Mouse (Mus musculus): Measurements from ENCODE around the gene Ppp6r2. TPM values are rescaled to one million over a fixed set of nuclear protein-coding genes. Genes with fewer than 3 reads are reported as not detected.

Gene Ppp6r2
- total RNA-seq (2021), result 10 to 100 TPM; 53.8 to 57.6 TPM
- long read RNA-seq, experiment 1, partial matches to known transcripts, result 4 of 11 reads
- long read RNA-seq, experiment 1, other reads (novel, unspliced or antisense), result 7 of 11 reads
- long read RNA-seq, experiment 2, partial matches to known transcripts, result 2 of 20 reads
- long read RNA-seq, experiment 2, other reads (novel, unspliced or antisense), result 14 of 20 reads

DNA sequence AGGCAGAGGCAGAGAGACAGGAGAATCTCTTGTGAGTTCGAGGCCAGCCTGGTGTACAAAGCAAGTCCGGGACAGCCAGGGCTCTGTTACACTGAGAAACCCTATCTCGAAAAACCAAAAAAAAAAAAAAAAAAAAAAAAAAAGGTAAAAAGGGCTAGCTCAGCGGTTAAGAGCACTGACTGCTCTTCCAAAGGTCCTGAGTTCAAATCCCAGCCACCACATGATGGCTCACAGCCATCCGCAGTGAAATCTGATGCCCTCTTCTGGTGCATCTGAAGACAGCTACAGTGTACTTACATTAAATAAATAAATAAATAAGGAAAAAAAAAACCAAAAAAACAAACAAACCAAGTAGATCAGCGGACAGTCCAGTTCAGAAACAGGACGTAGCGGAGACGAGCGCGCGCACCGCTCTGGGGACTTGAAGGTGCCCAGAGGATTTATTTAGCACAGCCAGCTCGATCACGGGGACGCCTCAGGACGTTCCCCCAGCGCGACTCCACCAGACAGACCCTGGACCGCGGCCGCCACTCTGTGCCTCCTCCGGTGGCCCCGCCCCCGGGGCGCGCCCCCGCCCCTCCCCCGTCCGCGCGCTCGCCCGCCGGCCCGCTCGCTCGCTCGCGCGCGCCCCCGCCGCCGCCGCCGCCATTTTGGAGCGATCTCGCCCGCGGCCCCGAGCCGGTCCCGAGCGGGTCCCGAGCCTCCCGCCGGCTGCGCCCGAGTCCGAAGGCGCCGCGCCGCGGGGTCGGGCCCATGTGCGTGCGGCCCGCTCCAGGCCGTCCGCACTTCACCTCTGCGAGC, at the start of gene Ppp6r2:
Ppp6r2 (plus strand) TSS at position 639 of the 801 bp plus-strand sequence.
- peak; percentile 66 to 73 for DNase-seq (ENCODE audit: low spot score in 2 of 2)

DNA sequence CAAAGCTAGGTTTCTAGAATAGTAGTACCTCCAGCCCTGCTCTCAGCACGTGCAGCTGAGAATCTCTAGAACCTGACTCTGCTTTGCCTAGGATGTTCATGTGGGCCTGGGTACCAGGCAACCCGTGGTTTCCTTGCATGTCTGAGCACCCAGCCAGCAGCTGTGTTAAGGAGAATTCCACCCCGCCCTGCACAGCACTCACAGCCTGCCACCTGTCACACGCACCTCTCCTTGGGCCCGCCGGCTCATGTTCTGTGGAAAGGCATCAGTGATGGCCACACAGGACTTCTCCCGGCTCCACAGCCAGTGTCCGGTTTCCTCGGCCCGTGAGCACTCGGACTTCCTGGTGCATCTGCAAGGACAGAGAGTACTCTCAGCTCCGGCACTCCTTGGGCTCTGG, 45.9 kb upstream of the Ppp6r2 start:
- DNase-seq (ENCODE audit: low spot score in 2 of 2), result no peak

DNA sequence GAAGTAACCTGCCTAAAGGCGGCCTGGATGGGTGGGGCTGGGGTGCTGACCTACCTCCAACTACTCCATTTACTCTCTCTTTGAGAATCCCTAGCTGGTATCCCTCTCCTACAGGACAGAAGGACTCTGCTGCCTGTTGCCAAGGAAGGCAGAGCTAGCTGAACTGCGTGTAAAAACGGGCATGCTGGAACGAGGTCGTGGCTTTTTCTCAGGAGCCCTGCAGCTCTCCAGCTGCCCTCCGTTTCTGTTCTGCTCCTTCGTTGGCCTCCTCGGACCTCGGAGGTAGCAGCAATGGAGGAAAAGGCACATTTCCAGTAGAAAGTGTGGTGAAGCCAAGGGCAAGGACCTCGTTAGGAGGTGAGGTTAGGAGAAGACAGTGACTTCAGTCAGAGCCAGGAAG, 42.4 kb upstream of the Ppp6r2 start:
- DNase-seq (ENCODE audit: low spot score in 2 of 2), result no peak

DNA sequence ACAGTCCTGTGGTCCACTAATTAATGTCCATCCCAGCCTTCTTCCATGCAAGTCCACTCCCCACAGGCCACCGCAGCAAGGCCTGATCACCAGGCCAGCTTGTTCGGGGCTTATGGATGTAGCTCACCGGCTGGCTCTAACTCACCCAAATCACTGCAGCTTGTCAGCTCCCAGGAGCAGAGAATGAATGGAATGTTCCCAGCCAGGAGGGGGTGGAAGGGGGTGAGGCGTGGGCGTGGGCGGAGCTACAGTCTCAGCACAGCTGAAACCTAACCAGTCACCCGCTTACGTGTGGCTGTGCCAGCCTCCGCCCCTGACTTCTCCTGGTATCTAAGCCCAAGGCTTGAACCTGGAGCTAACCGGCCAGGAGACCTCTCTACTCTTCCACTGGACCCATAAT, 41.9 kb upstream of the Ppp6r2 start:
- peak in 1 of 2 experiments; percentile 47 for DNase-seq (ENCODE audit: low spot score in 2 of 2)

GRCm38 (mm10) chr15:89170102-89170501, 41.3 kb upstream of the Ppp6r2 start:
- no peak for DNase-seq (ENCODE audit: low spot score in 2 of 2)

- no peak for DNase-seq (ENCODE audit: low spot score in 2 of 2)
Measured at GRCm38 (mm10) chr15:89171526-89172051, 39.8 kb upstream of the Ppp6r2 start.

DNA sequence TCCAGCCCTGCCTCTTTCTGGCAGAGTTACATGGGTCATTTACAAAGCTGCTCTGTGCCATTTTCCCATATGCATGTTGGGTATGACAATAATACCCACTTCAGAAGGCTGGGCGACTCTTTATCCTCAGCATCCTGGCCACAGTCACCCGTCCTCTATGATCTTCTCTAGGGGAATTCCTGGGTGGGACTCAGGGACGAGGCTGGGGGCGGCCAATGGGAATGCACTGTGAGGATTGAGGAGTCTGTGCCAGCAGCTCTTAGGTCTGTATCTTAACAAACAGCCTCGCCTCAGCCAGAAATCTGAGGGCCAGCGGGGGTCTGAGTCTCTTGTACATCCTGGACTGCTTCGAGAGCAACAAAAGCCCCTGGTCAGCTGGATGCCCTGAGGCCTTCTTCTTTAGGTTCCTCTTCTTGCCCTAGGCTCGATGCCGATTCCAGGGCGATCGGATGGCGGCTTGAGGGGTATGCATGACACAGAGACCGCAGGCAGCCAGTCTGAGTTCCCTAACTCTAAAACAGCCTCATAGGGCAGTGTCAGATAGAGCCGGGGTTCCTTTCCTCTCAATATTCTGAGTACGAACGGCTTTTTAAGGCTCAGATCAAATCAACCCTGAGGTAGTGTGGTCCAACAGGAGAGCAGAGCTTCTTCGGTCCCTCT, 38.9 kb upstream of the Ppp6r2 start:
- DNase-seq (ENCODE audit: low spot score in 2 of 2), result no peak

DNA sequence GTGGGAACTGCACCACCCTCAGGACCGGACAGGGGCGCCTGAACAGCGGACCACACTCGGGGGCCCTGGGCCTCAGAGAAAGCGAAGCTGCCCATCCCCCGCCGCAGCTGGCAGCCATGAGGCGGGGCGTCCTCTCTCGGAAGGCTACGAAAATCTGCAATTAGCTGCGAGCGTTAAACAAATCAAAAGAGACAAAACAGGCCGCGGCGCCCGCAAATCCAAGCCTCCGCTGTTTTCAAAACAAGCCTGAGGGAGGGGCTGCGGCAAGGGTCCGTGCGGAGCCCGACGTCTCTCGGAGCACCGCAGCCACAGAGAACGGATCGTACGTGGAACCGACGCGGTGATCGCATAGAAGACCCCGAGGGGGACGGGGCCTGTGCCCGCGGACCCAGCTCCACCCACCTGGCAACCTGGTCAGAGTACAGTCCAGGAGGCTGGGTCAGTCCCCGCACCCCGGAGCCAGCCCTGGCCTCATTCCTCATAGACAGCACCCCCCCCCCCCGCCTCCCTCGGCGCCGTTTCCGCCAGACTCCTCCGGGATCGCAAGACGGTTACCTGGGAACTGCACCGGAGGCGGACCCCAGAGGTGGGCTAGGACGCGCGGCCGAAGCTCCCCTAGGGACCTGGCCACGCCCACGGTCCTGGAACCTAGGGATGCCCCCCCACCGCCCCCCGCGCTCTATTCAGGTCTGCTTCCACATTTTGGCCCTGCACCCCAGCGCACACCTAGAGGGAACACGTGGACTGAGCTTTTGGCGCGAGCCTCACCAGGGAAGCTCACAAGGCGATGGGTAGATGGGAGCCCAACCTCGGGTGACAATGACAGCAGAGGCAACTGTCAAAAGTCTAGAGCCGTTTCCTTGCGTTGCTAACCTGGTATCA, 38.1 kb upstream of the Ppp6r2 start:
- no peak for DNase-seq (ENCODE audit: low spot score in 2 of 2)

DNA sequence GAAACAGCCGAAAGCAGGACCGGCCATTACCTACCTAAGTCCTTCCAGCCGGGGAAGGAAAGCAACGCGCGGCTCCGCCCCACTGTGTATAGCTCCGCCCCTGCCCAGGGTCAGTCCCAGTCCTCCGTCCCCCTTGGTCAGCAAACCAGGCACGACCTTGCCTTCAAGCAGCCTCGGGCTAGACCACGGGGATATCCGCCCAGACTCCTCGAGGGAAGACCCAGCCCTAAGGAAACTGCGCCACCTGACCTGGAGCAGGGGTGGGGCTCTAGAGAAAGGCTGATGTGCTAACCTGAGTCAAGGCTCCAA, 37.5 kb upstream of the Ppp6r2 start:
- DNase-seq (ENCODE audit: low spot score in 2 of 2), result no peak

DNA sequence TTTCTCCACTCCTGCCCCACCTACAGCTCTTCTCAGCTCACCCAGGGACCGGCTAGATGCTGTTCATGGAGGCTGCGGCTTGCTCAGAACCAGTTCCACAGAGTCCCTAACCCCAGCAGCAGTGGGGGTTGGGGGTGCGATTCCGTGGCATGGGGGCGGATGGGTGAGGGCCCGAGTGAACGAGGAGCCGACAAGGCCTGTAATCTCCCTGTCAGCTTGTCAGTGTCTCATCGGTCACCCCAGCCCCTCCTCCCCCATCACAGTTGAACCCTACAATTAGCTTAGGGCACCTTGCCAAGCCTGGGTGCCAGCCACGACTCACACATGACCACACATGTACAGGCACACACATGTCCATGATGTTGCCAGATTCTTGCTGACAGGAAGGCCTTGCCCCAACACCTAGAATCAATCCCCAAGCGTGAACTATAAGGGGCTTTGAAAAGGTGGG, 36.4 kb upstream of the Ppp6r2 start:
- DNase-seq (ENCODE audit: low spot score in 2 of 2), result no peak

- no peak for DNase-seq (ENCODE audit: low spot score in 2 of 2)
Measured at GRCm38 (mm10) chr15:89175411-89176155, 35.8 kb upstream of the Ppp6r2 start.

GRCm38 (mm10) chr15:89177121-89177520, 34.2 kb upstream of the Ppp6r2 start:
- DNase-seq (ENCODE audit: low spot score in 2 of 2), result peak; percentile 67 to 81

GRCm38 (mm10) chr15:89177576-89178259, 33.6 kb upstream of the Ppp6r2 start:
- no peak for DNase-seq (ENCODE audit: low spot score in 2 of 2)

- no peak for DNase-seq (ENCODE audit: low spot score in 2 of 2)
Measured at GRCm38 (mm10) chr15:89178260-89178860, 33.0 kb upstream of the Ppp6r2 start.

GRCm38 (mm10) chr15:89178954-89179629, 32.3 kb upstream of the Ppp6r2 start:
- peak; percentile 38 to 62 for DNase-seq (ENCODE audit: low spot score in 2 of 2)

DNA sequence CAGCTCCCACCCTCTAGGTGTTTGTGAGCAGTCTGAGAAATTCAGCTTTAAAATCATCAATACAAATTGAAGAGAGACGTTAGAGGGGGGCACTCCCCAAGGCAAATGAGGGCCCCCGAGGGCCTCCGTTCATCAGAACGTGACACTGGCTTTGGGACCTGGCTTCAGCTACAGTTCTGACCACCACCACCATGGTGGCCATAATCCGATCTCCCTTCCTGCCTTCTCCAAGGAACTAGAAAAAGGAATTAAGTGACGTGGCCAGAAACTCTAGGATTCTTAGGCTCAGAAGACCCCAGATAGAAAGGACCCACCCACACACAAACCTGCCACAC, 31.8 kb upstream of the Ppp6r2 start:
- no peak for DNase-seq (ENCODE audit: low spot score in 2 of 2)

DNA sequence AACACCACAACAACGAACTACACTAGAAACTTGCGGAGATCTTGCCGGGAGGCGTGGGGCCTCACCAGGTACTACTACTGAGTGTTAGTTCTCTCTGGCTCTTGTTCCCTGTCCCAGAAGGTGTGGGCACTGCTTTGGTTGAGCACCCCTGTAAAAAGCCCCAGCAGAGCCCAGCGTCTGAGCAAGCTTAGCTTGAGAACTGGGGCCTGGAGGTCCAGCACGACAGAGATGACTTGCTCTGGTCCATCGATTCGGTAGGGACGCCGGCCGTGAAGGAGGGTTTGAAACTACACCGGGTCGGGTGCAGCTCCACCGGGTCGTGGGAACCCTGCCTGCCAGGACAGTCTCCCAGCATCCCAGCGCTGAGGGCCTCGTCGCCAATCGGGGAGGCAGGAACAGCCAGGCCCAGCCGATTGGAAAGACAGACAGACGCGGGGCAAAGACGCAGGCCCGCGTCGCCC, 31.2 kb upstream of the Ppp6r2 start:
- no peak for DNase-seq (ENCODE audit: low spot score in 2 of 2)

GRCm38 (mm10) chr15:89180571-89181229, 30.7 kb upstream of the Ppp6r2 start, which contains the start of gene Plxnb2:
Plxnb2 (minus strand) TSS chr15:89180788.
- peak; percentile 63 to 65 for DNase-seq (ENCODE audit: low spot score in 2 of 2)
